Mouse (Mus musculus): ENCODE data around the gene Snrpc. TPM values are rescaled to one million over a fixed set of nuclear protein-coding genes. Genes with fewer than 3 reads are reported as not detected.

Gene Snrpc
- polyA plus RNA-seq, 1 experiment, result 318 TPM

GRCm38 (mm10) chr17:27839469-27840252 is 1.7 kb downstream of the Snrpc start:
- peaks cover 35% of the 10 kb centered on the region for H3K79me2 ChIP-seq (ENCODE audit: control insufficient read depth, insufficient read depth)
- H3K4me3 ChIP-seq (ENCODE audit: insufficient read depth, poor library complexity, severe bottlenecking), result peak overlapping the region; percentile 74
- peaks cover 9% of the 10 kb centered on the region for H3K27me3 ChIP-seq (ENCODE audit: control insufficient read depth, insufficient read depth, insufficient read length)
- peak overlapping the region; percentile 80 for H3ac ChIP-seq (ENCODE audit: control insufficient read depth, insufficient read length, low read depth)
- TF ChIP-seq CTCF (IDR thresholded peaks at IDR 0.05; ENCODE audit: control insufficient read depth, insufficient read depth, insufficient read length) (no peak), USF1 (IDR thresholded peaks at IDR 0.05; ENCODE audit: low read depth) (no peak), FOSL1 (IDR thresholded peaks at IDR 0.05; ENCODE audit: insufficient read depth, low read length, poor library complexity, severe bottlenecking) (no peak), MYOD1 (IDR thresholded peaks at IDR 0.05; ENCODE audit: control insufficient read depth, insufficient read length, low read depth) (no peak), MAX (IDR thresholded peaks at IDR 0.05) (no peak), CEBPB (IDR thresholded peaks at IDR 0.05; ENCODE audit: low read depth) (no peak), MYOG (IDR thresholded peaks at IDR 0.05; ENCODE audit: control insufficient read depth, extremely low read depth, insufficient read length) (no peak)
- peaks cover 28% of the 10 kb centered on the region for H3K36me3 ChIP-seq (ENCODE audit: control insufficient read depth, insufficient read depth)
- peaks cover 10% of the 10 kb centered on the region for H3K79me3 ChIP-seq (ENCODE audit: low read depth)

GRCm38 (mm10) chr17:27848351-27848750 is 10.4 kb downstream of the Snrpc start:
- Histone ChIP-seq H3K79me3 (ENCODE audit: low read depth) (peaks cover 7% of the 10 kb centered on the region), H3K4me3 (ENCODE audit: insufficient read depth, poor library complexity, severe bottlenecking) (no peak overlapping the region), H3K36me3 (ENCODE audit: control insufficient read depth, insufficient read depth) (peaks cover 86% of the 10 kb centered on the region), H3K79me2 (ENCODE audit: control insufficient read depth, insufficient read depth) (peaks cover 2% of the 10 kb centered on the region), H3K27me3 (ENCODE audit: control insufficient read depth, insufficient read depth, insufficient read length) (no peaks in the 10 kb centered on the region), H3ac (ENCODE audit: control insufficient read depth, insufficient read length, low read depth) (no peak overlapping the region)
- TF ChIP-seq CEBPB (IDR thresholded peaks at IDR 0.05; ENCODE audit: low read depth) (no peak), MYOG (IDR thresholded peaks at IDR 0.05; ENCODE audit: control insufficient read depth, extremely low read depth, insufficient read length) (no peak), CTCF (IDR thresholded peaks at IDR 0.05; ENCODE audit: control insufficient read depth, insufficient read depth, insufficient read length) (no peak), FOSL1 (IDR thresholded peaks at IDR 0.05; ENCODE audit: insufficient read depth, low read length, poor library complexity, severe bottlenecking) (no peak), MYOD1 (IDR thresholded peaks at IDR 0.05; ENCODE audit: control insufficient read depth, insufficient read length, low read depth) (no peak), MAX (IDR thresholded peaks at IDR 0.05) (no peak), USF1 (IDR thresholded peaks at IDR 0.05; ENCODE audit: low read depth) (no peak)

GRCm38 (mm10) chr17:27851076-27851475 is 13.1 kb downstream of the Snrpc start:
- H3K36me3 ChIP-seq (ENCODE audit: control insufficient read depth, insufficient read depth), result peaks cover 68% of the 10 kb centered on the region
- no peak overlapping the region for H3K4me3 ChIP-seq (ENCODE audit: insufficient read depth, poor library complexity, severe bottlenecking)
- no peak for TF ChIP-seq CEBPB (IDR thresholded peaks at IDR 0.05; ENCODE audit: low read depth)
- TF ChIP-seq MYOG (IDR thresholded peaks at IDR 0.05; ENCODE audit: control insufficient read depth, extremely low read depth, insufficient read length), result no peak
- TF ChIP-seq MYOD1 (IDR thresholded peaks at IDR 0.05; ENCODE audit: control insufficient read depth, insufficient read length, low read depth), result no peak
- no peak for TF ChIP-seq USF1 (IDR thresholded peaks at IDR 0.05; ENCODE audit: low read depth)
- no peak for TF ChIP-seq MAX (IDR thresholded peaks at IDR 0.05)
- TF ChIP-seq CTCF (IDR thresholded peaks at IDR 0.05; ENCODE audit: control insufficient read depth, insufficient read depth, insufficient read length), result no peak
- no peak for TF ChIP-seq FOSL1 (IDR thresholded peaks at IDR 0.05; ENCODE audit: insufficient read depth, low read length, poor library complexity, severe bottlenecking)
- no peaks in the 10 kb centered on the region for H3K79me3 ChIP-seq (ENCODE audit: low read depth)
- no peak overlapping the region for H3ac ChIP-seq (ENCODE audit: control insufficient read depth, insufficient read length, low read depth)
- no peaks in the 10 kb centered on the region for H3K27me3 ChIP-seq (ENCODE audit: control insufficient read depth, insufficient read depth, insufficient read length)
- no peaks in the 10 kb centered on the region for H3K79me2 ChIP-seq (ENCODE audit: control insufficient read depth, insufficient read depth)

- H3K79me2 ChIP-seq (ENCODE audit: control insufficient read depth, insufficient read depth), result peaks cover 47% of the 10 kb centered on the region
- H3K4me3 ChIP-seq (ENCODE audit: insufficient read depth, poor library complexity, severe bottlenecking), result peak within 1 kb of the TSS; percentile 65
- no peak for TF ChIP-seq MAX (IDR thresholded peaks at IDR 0.05)
- no peak for TF ChIP-seq CEBPB (IDR thresholded peaks at IDR 0.05; ENCODE audit: low read depth)
- TF ChIP-seq FOSL1 (IDR thresholded peaks at IDR 0.05; ENCODE audit: insufficient read depth, low read length, poor library complexity, severe bottlenecking), result no peak
- TF ChIP-seq USF1 (IDR thresholded peaks at IDR 0.05; ENCODE audit: low read depth), result no peak
- TF ChIP-seq MYOD1 (IDR thresholded peaks at IDR 0.05; ENCODE audit: control insufficient read depth, insufficient read length, low read depth), result no peak
- TF ChIP-seq MYOG (IDR thresholded peaks at IDR 0.05; ENCODE audit: control insufficient read depth, extremely low read depth, insufficient read length), result no peak
- no peak for TF ChIP-seq CTCF (IDR thresholded peaks at IDR 0.05; ENCODE audit: control insufficient read depth, insufficient read depth, insufficient read length)
- peaks cover 12% of the 10 kb centered on the region for H3K79me3 ChIP-seq (ENCODE audit: low read depth)
- H3K27me3 ChIP-seq (ENCODE audit: control insufficient read depth, insufficient read depth, insufficient read length), result no peaks in the 10 kb centered on the region
- H3ac ChIP-seq (ENCODE audit: control insufficient read depth, insufficient read length, low read depth), result peak within 1 kb of the TSS; percentile 94
- H3K36me3 ChIP-seq (ENCODE audit: control insufficient read depth, insufficient read depth), result peaks cover 17% of the 10 kb centered on the region
Observed at GRCm38 (mm10) chr17:27856265-27856797, 18.4 kb downstream of the Snrpc start, which contains the start of gene Uhrf1bp1. TSS of gene Uhrf1bp1 (plus strand) at chr17:27856441.

GRCm38 (mm10) chr17:27856798-27857648 is 19.1 kb downstream of the Snrpc start:
- H3K79me3 ChIP-seq (ENCODE audit: low read depth), result peaks cover 12% of the 10 kb centered on the region
- peaks cover 54% of the 10 kb centered on the region for H3K79me2 ChIP-seq (ENCODE audit: control insufficient read depth, insufficient read depth)
- peak overlapping the region; percentile 65 for H3K4me3 ChIP-seq (ENCODE audit: insufficient read depth, poor library complexity, severe bottlenecking)
- peak overlapping the region; percentile 94 for H3ac ChIP-seq (ENCODE audit: control insufficient read depth, insufficient read length, low read depth)
- H3K36me3 ChIP-seq (ENCODE audit: control insufficient read depth, insufficient read depth), result peaks cover 13% of the 10 kb centered on the region
- H3K27me3 ChIP-seq (ENCODE audit: control insufficient read depth, insufficient read depth, insufficient read length), result no peaks in the 10 kb centered on the region
- TF ChIP-seq CEBPB (IDR thresholded peaks at IDR 0.05; ENCODE audit: low read depth) (peak; percentile 79), MAX (IDR thresholded peaks at IDR 0.05) (no peak)
